Mouse (Mus musculus) NIH3T3 (cell line): ENCODE results near the gene Plekha4.

Source experiments
- DNase-seq: peaks from one replicate; pipeline ENCODE4 v3.0.0-alpha.2; 2012; ENCODE audit warnings: low read depth

Gene Plekha4

DNA sequence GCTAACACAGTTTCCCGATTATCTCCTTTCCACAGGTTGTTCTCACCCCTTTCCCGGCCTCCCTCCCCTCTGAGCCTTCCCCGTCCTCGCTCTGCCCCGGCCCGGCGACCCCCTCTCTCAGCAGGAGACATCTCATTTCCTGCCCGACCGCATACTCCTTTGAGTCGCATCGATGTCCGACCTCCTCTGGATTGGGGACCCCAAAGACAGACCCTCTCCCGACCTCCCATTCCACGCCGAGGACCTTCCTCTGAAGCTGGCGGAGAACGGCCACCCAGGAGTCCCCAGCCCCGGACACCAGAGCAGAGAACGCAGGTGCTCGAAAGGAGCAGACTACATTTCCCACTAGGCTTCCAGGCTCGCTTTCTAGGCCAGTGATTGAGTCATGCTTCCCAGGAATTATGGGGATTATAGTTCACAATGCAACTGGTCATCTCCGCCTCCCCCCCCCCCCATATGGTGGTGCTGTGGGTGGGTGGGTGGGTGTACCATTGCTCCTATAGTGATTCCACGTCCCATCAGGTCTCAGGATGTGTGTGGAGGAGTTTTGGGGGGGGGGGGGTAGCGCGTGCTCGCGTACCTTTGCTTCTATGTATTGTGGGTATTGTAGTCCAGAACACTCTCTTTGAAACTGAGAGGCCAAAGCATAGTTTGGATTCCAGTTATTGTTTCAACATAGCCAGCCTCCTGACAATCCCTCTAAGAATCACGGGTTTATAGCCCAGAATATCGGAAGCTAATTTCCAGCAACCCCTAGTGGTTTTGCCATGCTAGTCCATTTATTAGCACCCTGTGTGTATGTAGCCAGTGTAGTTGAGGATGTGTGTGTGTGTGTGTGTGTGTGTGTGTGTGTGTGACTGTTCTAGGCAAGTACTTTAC lies 12.3 kb downstream of the Plekha4 start:
- peak; percentile 57 for DNase-seq

- DNase-seq = no peak
Observed at GRCm38 (mm10) chr7:45539095-45539494, 13.0 kb downstream of the Plekha4 start.

DNA sequence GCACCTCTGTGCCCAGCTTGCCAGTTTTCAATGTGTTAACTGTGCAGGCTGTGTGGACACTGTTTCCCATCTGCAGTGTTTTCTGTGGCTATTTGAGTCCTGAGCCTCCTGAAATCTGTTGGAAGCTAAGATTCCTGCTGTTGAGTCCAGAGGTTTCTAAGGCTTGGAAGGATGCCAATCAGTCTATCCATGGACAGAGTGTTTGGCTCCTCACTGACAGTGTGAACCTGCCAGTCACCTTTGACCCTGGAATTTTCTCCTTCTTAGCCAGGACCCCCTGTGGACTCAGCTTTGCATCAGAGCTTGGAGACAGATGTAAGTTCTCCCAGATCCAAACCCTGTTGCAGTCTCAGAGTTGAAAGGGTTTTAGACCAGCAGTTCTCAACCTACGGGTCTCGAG lies 14.1 kb downstream of the Plekha4 start:
- DNase-seq = peak; percentile 61

DNA sequence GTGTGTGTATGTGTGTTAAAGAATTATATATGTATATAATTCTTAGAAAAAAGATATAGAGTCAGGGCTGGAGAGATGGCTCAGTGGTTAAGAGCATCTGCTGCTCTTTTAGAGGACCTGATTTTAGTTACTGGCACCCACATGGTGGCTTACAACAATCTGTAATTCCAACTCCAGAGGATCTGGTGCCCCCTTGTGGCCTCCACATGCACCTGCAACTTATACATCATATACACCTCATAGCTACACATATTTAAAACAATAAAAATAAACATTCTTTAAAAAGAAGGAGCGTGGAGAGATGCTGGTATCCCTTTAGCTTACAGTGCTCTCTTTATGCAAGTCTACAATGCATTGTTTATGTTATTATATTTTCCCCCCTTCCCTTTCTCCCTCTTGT lies 18.4 kb downstream of the Plekha4 start:
- no peak for DNase-seq

GRCm38 (mm10) chr7:45549641-45550436 lies 23.7 kb downstream of the Plekha4 start:
- no peak for DNase-seq

GRCm38 (mm10) chr7:45550821-45551511 lies 24.8 kb downstream of the Plekha4 start:
- DNase-seq = no peak

DNA sequence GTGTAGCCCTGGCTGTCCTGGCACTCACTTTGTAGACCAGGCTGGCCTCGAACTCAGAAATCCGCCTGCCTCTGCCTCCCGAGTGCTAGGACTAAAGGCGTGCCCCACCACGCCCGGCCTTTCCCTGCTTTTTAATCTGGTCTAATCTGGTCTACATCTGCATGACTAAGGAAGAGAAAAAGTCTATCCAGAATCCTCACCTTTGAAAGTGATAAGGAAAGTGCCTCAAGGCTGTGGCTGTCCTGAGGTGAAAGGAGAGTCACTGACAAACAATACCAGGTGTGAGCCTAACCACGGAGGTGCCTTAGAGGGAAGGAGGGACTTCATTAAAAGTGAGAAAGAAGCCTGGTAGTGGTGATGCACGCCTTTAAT lies 25.4 kb downstream of the Plekha4 start:
- DNase-seq = no peak

GRCm38 (mm10) chr7:45553519-45553918 lies 27.4 kb downstream of the Plekha4 start:
- DNase-seq = no peak

DNA sequence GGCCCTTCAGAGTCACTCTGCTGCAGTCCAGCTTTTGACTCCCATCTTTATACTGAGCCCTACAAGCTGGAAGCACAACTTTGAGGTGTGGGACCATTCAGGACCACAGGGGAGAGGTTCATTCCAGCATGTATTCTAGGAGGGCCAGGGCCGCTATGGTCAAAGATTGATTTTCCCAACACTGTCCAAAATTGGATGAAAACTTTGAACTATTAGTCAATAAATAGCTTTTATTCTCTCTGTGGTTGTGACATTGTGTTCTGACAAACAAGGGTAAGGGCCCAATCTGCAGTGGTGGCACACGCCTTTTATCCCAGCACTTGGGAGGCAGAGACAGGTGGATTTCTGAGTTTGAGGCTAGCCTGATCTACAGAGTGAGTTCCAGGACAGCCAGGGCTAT lies 27.9 kb downstream of the Plekha4 start:
- no peak for DNase-seq

GRCm38 (mm10) chr7:45554744-45555143 lies 28.6 kb downstream of the Plekha4 start, which contains the start of gene Hsd17b14:
TSS of gene Hsd17b14 (plus strand) at chr7:45554893.
- no peak for DNase-seq

GRCm38 (mm10) chr7:45555787-45556186 lies 29.7 kb downstream of the Plekha4 start:
- DNase-seq = peak; percentile 88

GRCm38 (mm10) chr7:45558907-45559306 lies 32.8 kb downstream of the Plekha4 start:
- no peak for DNase-seq

DNA sequence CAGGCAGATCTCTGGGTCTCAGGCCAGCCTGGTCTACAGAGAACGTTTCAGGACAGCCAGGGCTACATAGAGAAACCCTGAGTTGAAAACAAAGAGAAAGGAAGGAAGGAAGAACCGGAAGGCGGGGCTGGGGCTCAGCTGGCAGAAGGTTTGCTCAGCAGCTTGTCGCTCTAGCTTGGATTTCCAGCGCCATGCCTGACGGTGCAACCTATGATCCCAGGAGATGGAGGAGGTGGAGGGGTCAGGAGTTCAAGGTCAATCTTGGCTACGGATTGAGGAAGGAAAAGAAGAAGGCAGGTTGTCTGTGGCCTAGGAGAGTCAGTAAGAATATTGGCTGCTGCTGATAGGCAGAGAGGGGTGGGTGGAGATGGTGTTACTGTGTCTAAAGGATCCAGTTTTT lies 34.1 kb downstream of the Plekha4 start:
- no peak for DNase-seq

DNA sequence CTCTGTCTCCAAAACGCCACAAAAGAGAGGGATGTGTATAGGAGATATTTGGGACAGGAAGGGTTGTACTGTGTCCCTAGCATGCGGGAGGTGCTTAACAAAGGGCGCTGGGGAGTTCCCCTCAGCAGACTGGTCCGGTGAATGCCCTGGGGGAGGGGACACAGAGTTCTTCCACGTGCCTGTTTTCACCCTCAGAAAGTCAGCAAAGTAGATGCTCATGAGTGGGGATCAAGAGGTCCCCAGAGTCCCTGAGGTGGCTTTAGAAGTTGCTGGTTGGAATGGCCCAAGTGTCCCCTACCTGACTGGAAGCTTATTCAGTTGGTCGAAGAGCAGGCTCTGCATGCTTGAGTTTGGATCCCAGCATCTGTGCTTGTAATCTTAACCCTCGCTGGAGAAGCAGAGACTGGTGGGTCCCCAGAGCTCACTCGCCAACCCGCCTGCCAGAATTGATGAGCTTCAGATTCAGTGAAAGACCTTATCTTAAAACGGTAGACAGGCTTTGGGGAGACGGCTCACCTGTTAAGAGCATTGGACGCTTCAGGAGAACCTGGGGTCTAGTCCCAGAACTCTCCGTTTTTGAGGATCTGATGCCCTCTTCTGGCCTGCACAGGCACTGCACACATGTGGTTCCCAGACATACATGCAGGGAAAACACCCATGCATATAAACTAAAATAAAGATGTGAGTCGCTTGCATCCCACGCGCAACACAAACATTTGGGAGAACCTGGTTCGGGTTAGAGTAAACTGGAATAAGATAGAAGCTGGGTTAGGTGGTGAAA lies 34.9 kb downstream of the Plekha4 start:
- DNase-seq = peak; percentile 88

GRCm38 (mm10) chr7:45561624-45562520 lies 35.7 kb downstream of the Plekha4 start:
- DNase-seq = peak; percentile 17

DNA sequence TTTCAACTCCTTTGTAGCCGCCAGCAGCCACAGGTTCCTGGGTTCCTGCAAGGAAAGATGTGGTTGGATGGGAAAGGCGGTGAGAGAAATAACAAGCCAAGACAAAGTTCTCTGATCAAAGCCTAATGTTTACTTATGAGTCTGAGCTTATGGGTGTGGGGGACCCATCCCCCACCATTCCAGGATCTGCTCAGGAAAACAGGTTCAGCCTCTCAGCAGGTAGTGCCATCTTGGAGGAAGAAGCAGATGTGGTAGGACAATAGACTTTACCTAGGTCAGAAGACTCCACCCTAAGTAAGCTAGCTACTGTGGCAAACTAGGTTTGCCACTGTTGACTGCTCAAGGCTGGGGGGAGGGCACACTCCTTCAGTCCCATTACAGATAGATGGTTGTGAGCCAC lies 38.7 kb downstream of the Plekha4 start:
- no peak for DNase-seq

DNA sequence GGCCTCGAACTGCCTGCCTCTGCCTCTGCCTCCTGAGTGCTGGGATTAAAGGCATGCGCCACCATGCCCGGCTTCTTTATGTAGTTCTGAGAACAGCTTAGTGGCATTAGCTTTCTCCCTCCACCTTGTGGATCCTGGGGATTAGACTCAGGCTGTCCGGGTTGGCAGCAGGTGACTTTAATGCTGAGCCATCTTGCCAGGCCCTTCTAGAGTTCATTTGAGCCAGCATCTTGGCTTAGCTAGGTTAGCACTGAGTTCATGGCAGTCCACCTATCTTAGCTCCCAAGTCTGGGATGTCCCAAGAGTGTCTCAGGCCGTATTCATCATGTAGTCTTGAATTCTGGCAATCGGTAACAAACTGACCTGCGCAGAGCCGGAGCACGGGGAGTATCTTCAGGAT lies 39.3 kb downstream of the Plekha4 start:
- DNase-seq = no peak

DNA sequence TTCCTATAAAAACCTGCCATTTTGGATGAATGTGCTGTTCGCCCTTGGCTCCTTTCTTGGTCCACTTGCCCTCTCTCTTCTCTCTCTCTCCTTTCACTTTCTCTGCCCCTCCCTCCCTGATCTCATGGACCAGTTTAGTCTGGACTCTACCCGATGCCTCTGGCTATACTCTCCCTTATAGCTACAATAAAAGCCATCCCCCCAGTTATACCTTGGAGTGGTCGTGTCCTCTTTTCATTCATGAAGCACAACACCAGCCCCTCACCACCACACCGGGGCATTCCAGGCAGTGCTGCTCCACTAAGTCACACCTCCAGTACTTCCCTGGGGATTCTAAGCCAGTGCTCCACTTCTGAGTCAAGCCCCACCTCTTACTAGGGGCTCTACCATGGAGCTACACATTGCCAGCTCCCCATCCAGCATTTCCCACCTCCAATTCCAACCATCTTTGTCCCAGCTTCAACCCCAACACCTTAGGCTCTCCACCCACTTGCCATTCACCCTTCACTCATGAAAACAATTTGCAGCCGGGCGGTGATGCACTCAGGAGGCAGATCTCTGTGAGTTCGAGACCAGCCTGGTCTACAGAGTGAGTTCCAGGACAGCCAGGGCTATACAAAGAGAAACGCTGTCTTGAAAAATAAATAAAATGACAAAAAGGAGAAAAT lies 41.1 kb downstream of the Plekha4 start:
- no peak for DNase-seq

DNA sequence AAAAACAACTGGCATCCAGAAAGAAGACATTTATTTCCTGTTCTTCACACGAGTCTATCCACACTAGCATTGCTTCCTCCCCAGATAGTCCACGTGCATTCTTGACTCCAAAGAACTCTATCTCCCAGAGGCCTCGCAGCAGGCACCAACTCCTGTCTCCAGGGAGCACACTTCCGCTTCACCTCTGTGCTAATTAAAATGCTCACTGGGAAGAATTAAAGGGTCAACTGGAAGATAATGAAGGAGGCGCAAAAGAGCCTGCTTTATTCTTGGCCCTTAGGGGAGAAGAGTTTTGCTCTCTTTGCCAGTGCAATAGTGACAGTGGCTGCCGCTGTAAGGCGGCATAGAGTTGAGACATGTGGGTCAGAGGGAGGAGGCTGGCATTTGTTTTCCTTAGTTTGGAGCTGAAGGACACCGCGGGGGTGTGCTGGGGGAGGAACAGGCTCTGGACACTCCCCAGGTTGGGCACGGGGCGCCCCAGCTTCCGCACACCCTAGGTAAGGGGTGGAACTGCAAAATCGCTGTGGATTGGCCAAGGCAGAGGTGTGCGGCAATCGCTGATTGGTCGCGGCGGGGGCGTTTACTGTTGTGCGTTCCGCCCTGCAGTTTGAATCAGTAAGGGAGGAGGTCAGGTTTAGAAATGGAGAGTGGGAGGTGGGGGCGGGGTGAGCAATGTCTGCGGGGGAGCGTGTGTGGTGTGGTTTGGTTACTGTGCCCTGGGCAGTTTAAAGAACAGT lies 41.8 kb downstream of the Plekha4 start:
- DNase-seq = peak; percentile 91
